Mouse (Mus musculus) testis, adult 2 months (tissue): ENCODE measurements around the gene Timm50. TPM values are rescaled to one million over a fixed set of nuclear protein-coding genes. Genes with fewer than 3 reads are reported as not detected.

Source experiments
- H3K27ac ChIP-seq: fragments of 200-500 bp; 2 replicates; pipeline ENCODE4 v1.5.1; 2012; ENCODE audit warnings: low read depth, low read length; ENCODE audit not compliant: control insufficient read depth, insufficient read depth
- H3K27me3 ChIP-seq: fragments of 200-500 bp; 2 replicates; pipeline ENCODE4 v1.6.1; 2012; ENCODE audit warnings: mild to moderate bottlenecking, low read length, moderate library complexity; ENCODE audit not compliant: control insufficient read depth, insufficient read depth
- H3K36me3 ChIP-seq: fragments of 200-500 bp; 2 replicates; pipeline ENCODE4 v1.6.1; 2012; ENCODE audit warnings: mild to moderate bottlenecking, low read length; ENCODE audit not compliant: control insufficient read depth, insufficient read depth
- H3K4me1 ChIP-seq: fragments of 200-500 bp; 2 replicates; pipeline ENCODE4 v1.6.1; 2012; ENCODE audit warnings: low read length; ENCODE audit not compliant: control insufficient read depth, insufficient read depth
- H3K4me3 ChIP-seq: fragments of 200-500 bp; 2 replicates; pipeline ENCODE4 v1.5.1; 2012; ENCODE audit warnings: low read depth, mild to moderate bottlenecking, low read length, moderate library complexity, mixed read lengths; ENCODE audit not compliant: control insufficient read depth
- CTCF ChIP-seq: fragments of 200-500 bp; IDR thresholded peaks from 2 replicates; pipeline ENCODE4 v1.5.1; 2012; ENCODE audit warnings: low read depth, mild to moderate bottlenecking, inconsistent platforms, low read length, moderate library complexity; ENCODE audit not compliant: control insufficient read depth, insufficient read depth, insufficient replicate concordance
- POLR2A ChIP-seq: fragments of 200-500 bp; IDR thresholded peaks from 2 replicates; pipeline ENCODE4 v1.6.1; 2012; ENCODE audit warnings: low read depth, mild to moderate bottlenecking, inconsistent platforms, low read length, moderate library complexity; ENCODE audit not compliant: control insufficient read depth
- polyA plus RNA-seq: library from polyadenylated mRNA; depleted of rRNA; stranded (reverse); fragments of >200 nt; gene quantifications from 2 replicates; pipeline ENCODE4 v1.2.3, GENCODE M21; 2012

The Timm50 gene
- polyA plus RNA-seq, 1 experiment = 27.6 TPM

DNA sequence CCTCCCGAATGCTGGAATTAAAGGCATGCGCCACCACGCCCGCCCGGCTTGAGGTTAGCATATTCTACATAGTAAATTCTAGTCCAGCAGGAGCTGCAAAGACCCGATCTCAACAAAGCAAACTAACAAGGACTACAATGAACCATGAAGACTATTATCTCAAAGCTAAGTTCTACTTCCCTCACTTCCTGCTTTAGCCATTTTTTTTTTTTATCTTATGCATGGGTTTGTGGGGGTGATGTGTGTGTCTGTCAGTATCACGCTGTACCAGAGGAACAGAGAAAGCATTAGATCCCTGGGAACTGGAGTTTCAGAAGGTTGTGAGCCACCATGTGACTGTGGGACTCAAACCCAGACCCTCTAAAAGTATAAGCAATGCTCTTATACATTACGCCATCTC, 13.4 kb upstream of the Timm50 start:
- H3K4me1 ChIP-seq = no peaks in the 10 kb centered on the region
- H3K4me3 ChIP-seq = no peak overlapping the region
- no peaks in the 10 kb centered on the region for H3K27me3 ChIP-seq
- TF ChIP-seq POLR2A (no peak), CTCF (no peak)
- H3K36me3 ChIP-seq = peaks cover 6% of the 10 kb centered on the region
- H3K27ac ChIP-seq = no peak overlapping the region

- Histone ChIP-seq H3K36me3 (peaks cover 4% of the 10 kb centered on the region), H3K27me3 (no peaks in the 10 kb centered on the region), H3K4me1 (no peaks in the 10 kb centered on the region), H3K4me3 (no peak overlapping the region), H3K27ac (no peak overlapping the region)
- TF ChIP-seq POLR2A (no peak), CTCF (no peak)
These were observed 10.3 kb upstream of the Timm50 start for GRCm38 (mm10) chr7:28321974-28322720.

DNA sequence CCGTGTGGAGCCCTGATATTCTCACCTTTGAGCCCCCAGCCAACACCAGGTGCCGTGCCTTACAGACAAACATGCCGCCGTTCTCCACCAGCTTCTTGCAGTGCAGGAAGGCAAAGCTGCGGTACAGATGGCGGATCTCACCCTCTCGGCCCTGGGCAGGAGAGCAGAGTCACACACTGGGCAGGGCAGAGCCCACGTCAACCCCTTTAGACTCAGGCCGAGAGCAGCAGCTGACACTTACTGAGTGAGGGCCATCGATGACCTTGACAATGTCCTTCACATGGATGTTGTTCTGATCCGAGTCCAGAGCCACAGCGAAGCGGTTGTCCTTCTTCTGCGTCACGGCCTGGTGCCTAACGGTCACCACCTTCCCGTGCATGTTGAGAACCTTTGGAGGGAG, 6.8 kb upstream of the Timm50 start:
- Histone ChIP-seq H3K36me3 (no peaks in the 10 kb centered on the region; the same call in none of the 2 replicates), H3K27me3 (no peaks in the 10 kb centered on the region), H3K4me3 (no peak overlapping the region), H3K4me1 (no peaks in the 10 kb centered on the region), H3K27ac (no peak overlapping the region)
- TF ChIP-seq POLR2A (no peak), CTCF (no peak)

DNA sequence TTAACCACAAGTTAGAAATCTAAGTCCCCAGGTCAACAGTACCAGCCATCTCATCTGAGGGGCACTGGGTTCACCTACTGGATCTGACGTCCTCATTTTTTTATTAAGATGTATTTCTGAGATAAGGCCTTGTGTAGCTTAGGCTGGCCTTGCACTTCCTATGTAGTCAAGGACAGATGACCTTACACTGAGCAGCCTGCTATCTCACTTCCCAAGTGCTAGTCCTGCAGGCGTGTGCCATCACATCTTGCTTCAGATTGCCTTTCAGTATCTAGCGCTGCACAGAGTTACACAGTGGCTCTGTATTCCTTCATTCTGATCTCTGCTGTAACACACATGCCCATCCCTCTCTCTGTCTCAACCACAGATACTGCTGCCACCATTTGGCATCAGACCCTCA, 6.2 kb upstream of the Timm50 start:
- Histone ChIP-seq H3K36me3 (no peaks in the 10 kb centered on the region; the same call in none of the 2 replicates), H3K27me3 (no peaks in the 10 kb centered on the region)
- TF ChIP-seq POLR2A = no peak
- no peak for TF ChIP-seq CTCF

GRCm38 (mm10) chr7:28311151-28311925, 534 bp downstream of the Timm50 start:
- H3K36me3 ChIP-seq = no peaks in the 10 kb centered on the region; the same call in 1 of the 2 replicates
- peak overlapping the region; percentile 66 for H3K27ac ChIP-seq

More for the DNA sequence above, 6.2 kb upstream of the Timm50 start:
- no peaks in the 10 kb centered on the region for H3K4me1 ChIP-seq
- no peak overlapping the region for H3K27ac ChIP-seq
- H3K4me3 ChIP-seq = no peak overlapping the region

GRCm38 (mm10) chr7:28309737-28310136, 2.1 kb downstream of the Timm50 start:
- Histone ChIP-seq H3K27ac (no peak overlapping the region), H3K36me3 (no peaks in the 10 kb centered on the region), H3K4me3 (no peak overlapping the region), H3K4me1 (peaks cover 9% of the 10 kb centered on the region), H3K27me3 (no peaks in the 10 kb centered on the region)
- no peak for TF ChIP-seq CTCF
- no peak for TF ChIP-seq POLR2A

More at GRCm38 (mm10) chr7:28311151-28311925, 534 bp downstream of the Timm50 start:
- H3K27me3 ChIP-seq = no peaks in the 10 kb centered on the region
- peak overlapping the region; percentile 95 for H3K4me3 ChIP-seq
- TF ChIP-seq POLR2A (no peak), CTCF (no peak)
- peaks cover 9% of the 10 kb centered on the region for H3K4me1 ChIP-seq

DNA sequence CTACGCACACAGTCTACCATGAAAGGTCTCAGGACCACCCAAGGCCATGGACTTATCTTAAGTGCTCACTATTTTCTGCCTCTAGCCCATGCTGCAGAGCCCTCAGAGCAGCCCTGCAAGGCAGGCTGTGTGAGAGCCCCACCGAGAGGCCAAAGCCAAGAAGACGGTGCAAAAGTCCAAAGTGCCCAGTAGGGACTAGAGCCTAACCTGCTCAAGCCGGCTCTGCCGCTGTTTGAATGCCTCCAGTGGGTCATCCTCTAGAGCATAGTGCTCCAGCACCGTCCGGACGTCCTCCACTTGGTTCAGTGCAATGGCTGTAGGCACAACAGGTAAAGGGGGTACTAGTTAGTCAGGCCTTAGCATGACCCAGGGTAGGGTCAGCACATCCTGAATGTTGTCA, 5.7 kb downstream of the Timm50 start:
- Histone ChIP-seq H3K27me3 (no peaks in the 10 kb centered on the region), H3K27ac (no peak overlapping the region), H3K4me3 (no peak overlapping the region), H3K4me1 (peaks cover 8% of the 10 kb centered on the region), H3K36me3 (no peaks in the 10 kb centered on the region)
- TF ChIP-seq POLR2A (no peak), CTCF (no peak)
